In genomic region chr2:59452102-59452501, GRCm38 (mm10) we compare ENCODE assay signal across 23 mouse cellular contexts. TPM values are rescaled to one million over a fixed set of nuclear protein-coding genes. Genes with fewer than 3 reads are reported as not detected.
"Had no signal": no experiment of that assay in that cellular context is flagged by ENCODE, and none has a peak within 500 bp of the region (broad histone marks: within the 10 kb centered on the region; RNA-seq: fewer than 3 reads in every experiment).

No protein-coding gene starts in this region.

- ATAC-seq: lung, postnatal 0 days; midbrain, embryonic 16.5 days had no signal

- H3K9me3 ChIP-seq: lung, embryonic 15.5 days; midbrain, embryonic 10.5 days; midbrain, embryonic 12.5 days; neural tube, embryonic 13.5 days; neural tube, embryonic 15.5 days had no signal

- H3K4me3 ChIP-seq: lung, embryonic 15.5 days; midbrain, embryonic 10.5 days; midbrain, embryonic 12.5 days; myocyte; neural tube, embryonic 13.5 days; neural tube, embryonic 15.5 days had no signal

- H3K36me3 ChIP-seq: lung, embryonic 15.5 days; midbrain, embryonic 10.5 days; midbrain, embryonic 12.5 days; neural tube, embryonic 13.5 days; neural tube, embryonic 15.5 days had no signal

- H3K4me2 ChIP-seq: lung, embryonic 15.5 days; midbrain, embryonic 12.5 days; neural tube, embryonic 13.5 days; neural tube, embryonic 15.5 days had no signal

- H3K4me1 ChIP-seq: lung, embryonic 15.5 days; midbrain, embryonic 10.5 days; midbrain, embryonic 12.5 days; neural tube, embryonic 13.5 days; neural tube, embryonic 15.5 days had no signal

- H3K27me3 ChIP-seq: lung, embryonic 15.5 days; midbrain, embryonic 12.5 days; neural tube, embryonic 13.5 days; neural tube, embryonic 15.5 days had no signal

- DNase-seq: liver, postnatal 0 days; lung, adult 2 months; lung, postnatal 14 days; lung, postnatal 4 days; midbrain, embryonic 14.5 days; right cerebral cortex, adult 18-20 months; right cerebral cortex, postnatal 25 days; right cerebral cortex, postnatal 4 days; spleen, adult 18-20 months; thymus, adult 18-20 months; thymus, postnatal 14 days; thymus, postnatal 36 days had no signal

- H3K27ac ChIP-seq: lung, embryonic 15.5 days; midbrain, embryonic 10.5 days; midbrain, embryonic 12.5 days; neural tube, embryonic 13.5 days; neural tube, embryonic 15.5 days had no signal

- H3K9ac ChIP-seq: liver, postnatal 0 days; lung, embryonic 15.5 days; midbrain, embryonic 12.5 days; neural tube, embryonic 13.5 days; neural tube, embryonic 15.5 days had no signal

RNA-seq across cellular contexts. Expression of gene Dapl1, which starts 32.4 kb away (rescaled TPM):
- total RNA-seq: megakaryocyte-erythroid progenitor cell, adult 5-6 weeks had no signal
- polyA plus RNA-seq: liver, postnatal 0 days; myocyte; neural tube, embryonic 11.5 days; neural tube, embryonic 13.5 days; small intestine, adult 2 months had no signal
